In genomic region chr11:25767584-25768333, GRCm38 (mm10) we compare ENCODE assay signal across 19 mouse cellular contexts.
A peak's percentile ranks its signal among the peaks of the same experiment; 100 is the strongest.
DNase-seq lines count a peak whose midpoint lies in the region; ATAC-seq lines count a peak whose summit lies in the region.
"Had no signal": no experiment of that assay in that cellular context is flagged by ENCODE, and none has a peak within 500 bp of the region (broad histone marks: within the 10 kb centered on the region; RNA-seq: fewer than 3 reads in every experiment).

No protein-coding gene starts in this region.

- H3K27me3 ChIP-seq in forebrain, embryonic 14.5 days (replicated peaks; ENCODE audit: control insufficient read depth, insufficient read depth, low read length) = no peaks in the 10 kb centered on the region
- H3K27me3 ChIP-seq in forebrain, embryonic 11.5 days (ENCODE audit: control insufficient read depth, insufficient read depth, low read length) = no peaks in the 10 kb centered on the region
- H3K27me3 ChIP-seq in midbrain, embryonic 11.5 days (ENCODE audit: control insufficient read depth, insufficient read depth, low read length) = no peaks in the 10 kb centered on the region
- 0 out of 2 replicates have a peak, but pooled peaks cover 5% of the 10 kb centered on the region for H3K27me3 ChIP-seq in midbrain, embryonic 10.5 days (ENCODE audit: low read depth, poor library complexity, severe bottlenecking)
- no peaks in the 10 kb centered on the region for H3K27me3 ChIP-seq in forebrain, embryonic 15.5 days
- H3K27me3 ChIP-seq: embryonic facial prominence, embryonic 13.5 days; hindbrain, embryonic 15.5 days had no signal

- no peak overlapping the region for H3K4me3 ChIP-seq in forebrain, embryonic 14.5 days (ENCODE audit: low read depth, low read length)
- H3K4me3 ChIP-seq in forebrain, embryonic 11.5 days (ENCODE audit: low read depth, low read length) = no peak overlapping the region
- H3K4me3 ChIP-seq in midbrain, embryonic 11.5 days (ENCODE audit: low read depth, low read length) = no peak overlapping the region
- no peak overlapping the region for H3K4me3 ChIP-seq in midbrain, embryonic 10.5 days
- no peak overlapping the region for H3K4me3 ChIP-seq in forebrain, embryonic 15.5 days
- H3K4me3 ChIP-seq: embryonic facial prominence, embryonic 13.5 days; gastrocnemius, adult 2 months; hindbrain, embryonic 15.5 days had no signal

- intact Hi-C loops in left cerebral cortex, postnatal 10 days (cut with DNase I) = no loop called here

- peak; percentile 58 for ATAC-seq in forebrain, embryonic 14.5 days
- ATAC-seq in forebrain, embryonic 11.5 days (replicated peaks; ENCODE audit: low FRiP score) = no peak
- ATAC-seq in midbrain, embryonic 11.5 days (ENCODE audit: low FRiP score) = peak; percentile 61
- 0 out of 2 replicates have a peak, but pooled peaks have one; percentile 51 for ATAC-seq in forebrain, embryonic 15.5 days (replicated peaks)
- ATAC-seq: lung, postnatal 0 days had no signal

- no peak overlapping the region for H3K27ac ChIP-seq in forebrain, embryonic 14.5 days (ENCODE audit: low read depth, low read length)
- no peak overlapping the region for H3K27ac ChIP-seq in forebrain, embryonic 11.5 days (ENCODE audit: low read depth, low read length)
- H3K27ac ChIP-seq in midbrain, embryonic 11.5 days (ENCODE audit: low read depth, low read length) = no peak overlapping the region
- H3K27ac ChIP-seq in midbrain, embryonic 10.5 days (replicated peaks) = no peak overlapping the region
- peak overlapping the region; percentile 50 for H3K27ac ChIP-seq in forebrain, embryonic 15.5 days (replicated peaks)
- H3K27ac ChIP-seq: embryonic facial prominence, embryonic 13.5 days; gastrocnemius, adult 2 months; hindbrain, embryonic 15.5 days; kidney, postnatal 0 days had no signal

- DNase-seq in forebrain, embryonic 14.5 days (ENCODE audit: low spot score) = peak; percentile 50
- no peak for DNase-seq in forebrain, embryonic 11.5 days (ENCODE audit: low spot score)
- DNase-seq in midbrain, embryonic 11.5 days (ENCODE audit: low spot score, missing footprints) = no peak
- DNase-seq in midbrain, embryonic 10.5 days (ENCODE audit: low spot score) = no peak
- DNase-seq in ZHBTc4 (ENCODE audit: low read depth, low spot score) = peak; percentile 30
- no peak for DNase-seq in left cerebral cortex, postnatal 10 days (ENCODE audit: extremely low spot score in 1 of 2, low spot score in 2 of 2)
- no peak for DNase-seq in adrenal gland, postnatal 36 days
- DNase-seq: cerebellum, adult 8-10 months; gastrocnemius, adult 2 months; heart, postnatal 10 days; kidney, adult 11 months; left cerebral cortex, postnatal 4 days; liver had no signal

- 15% methylated on average over 5 of the region's 5 CpGs for WGBS in forebrain, embryonic 14.5 days
- 28% methylated on average over 5 of the region's 5 CpGs for WGBS in forebrain, embryonic 11.5 days
- WGBS in midbrain, embryonic 11.5 days = 27% methylated on average over 5 of the region's 5 CpGs
- 31% methylated on average over 5 of the region's 5 CpGs for WGBS in midbrain, embryonic 10.5 days
- WGBS in forebrain, embryonic 15.5 days = 23% methylated on average over 5 of the region's 5 CpGs

- peaks cover 5% of the 10 kb centered on the region for H3K4me1 ChIP-seq in forebrain, embryonic 14.5 days (ENCODE audit: control insufficient read depth, insufficient read depth, low read length)
- H3K4me1 ChIP-seq in forebrain, embryonic 11.5 days (replicated peaks; ENCODE audit: control insufficient read depth, insufficient read depth, low read length) = no peaks in the 10 kb centered on the region
- peaks cover 3% of the 10 kb centered on the region; the same call in 1 of the 2 replicates for H3K4me1 ChIP-seq in midbrain, embryonic 11.5 days (ENCODE audit: control insufficient read depth, insufficient read depth, low read length)
- peaks cover 17% of the 10 kb centered on the region for H3K4me1 ChIP-seq in midbrain, embryonic 10.5 days
- peaks cover 7% of the 10 kb centered on the region for H3K4me1 ChIP-seq in forebrain, embryonic 15.5 days
- H3K4me1 ChIP-seq: hindbrain, embryonic 15.5 days had no signal

- no peak overlapping the region for H3K9ac ChIP-seq in forebrain, embryonic 14.5 days (ENCODE audit: low read length)
- no peak overlapping the region for H3K9ac ChIP-seq in forebrain, embryonic 11.5 days (ENCODE audit: low read length)
- no peak overlapping the region for H3K9ac ChIP-seq in midbrain, embryonic 11.5 days (ENCODE audit: low read length)
- no peak overlapping the region for H3K9ac ChIP-seq in forebrain, embryonic 15.5 days (replicated peaks)
- H3K9ac ChIP-seq: embryonic facial prominence, embryonic 13.5 days; hindbrain, embryonic 15.5 days had no signal

- H3K9me3 ChIP-seq in forebrain, embryonic 14.5 days (replicated peaks; ENCODE audit: control insufficient read depth, low read length) = no peaks in the 10 kb centered on the region
- no peaks in the 10 kb centered on the region for H3K9me3 ChIP-seq in forebrain, embryonic 11.5 days (ENCODE audit: control insufficient read depth, low read length)
- H3K9me3 ChIP-seq in midbrain, embryonic 11.5 days (ENCODE audit: control insufficient read depth, low read length) = no peaks in the 10 kb centered on the region
- H3K9me3 ChIP-seq in midbrain, embryonic 10.5 days (replicated peaks) = no peaks in the 10 kb centered on the region
- H3K9me3 ChIP-seq in forebrain, embryonic 15.5 days = no peaks in the 10 kb centered on the region
- H3K9me3 ChIP-seq: embryonic facial prominence, embryonic 13.5 days; hindbrain, embryonic 15.5 days had no signal

- no peaks in the 10 kb centered on the region for H3K36me3 ChIP-seq in forebrain, embryonic 14.5 days (ENCODE audit: control insufficient read depth, insufficient read depth, low read length)
- no peaks in the 10 kb centered on the region for H3K36me3 ChIP-seq in forebrain, embryonic 11.5 days (ENCODE audit: control insufficient read depth, insufficient read depth, low read length)
- H3K36me3 ChIP-seq in midbrain, embryonic 11.5 days (ENCODE audit: control insufficient read depth, insufficient read depth, low read length) = no peaks in the 10 kb centered on the region
- H3K36me3 ChIP-seq in midbrain, embryonic 10.5 days = no peaks in the 10 kb centered on the region
- no peaks in the 10 kb centered on the region for H3K36me3 ChIP-seq in forebrain, embryonic 15.5 days
- H3K36me3 ChIP-seq: embryonic facial prominence, embryonic 13.5 days; hindbrain, embryonic 15.5 days had no signal

- no peak overlapping the region for H3K4me2 ChIP-seq in forebrain, embryonic 14.5 days (ENCODE audit: low read length)
- no peak overlapping the region for H3K4me2 ChIP-seq in forebrain, embryonic 11.5 days (ENCODE audit: low read depth, low read length, severe bottlenecking)
- no peak overlapping the region for H3K4me2 ChIP-seq in midbrain, embryonic 11.5 days
- no peak overlapping the region for H3K4me2 ChIP-seq in forebrain, embryonic 15.5 days (replicated peaks)
- H3K4me2 ChIP-seq: embryonic facial prominence, embryonic 13.5 days; heart, embryonic 11.5 days; hindbrain, embryonic 15.5 days had no signal

Comparison
In these comparisons a context has a peak if more than half of its experiments do, and no peak if none do; other contexts are left out.
1. DNase-seq: peak in forebrain, embryonic 14.5 days (single experiment) and ZHBTc4 (single experiment); none in forebrain, embryonic 11.5 days (single experiment), midbrain, embryonic 11.5 days (single experiment), midbrain, embryonic 10.5 days (single experiment), left cerebral cortex, postnatal 10 days (0 of 2) and adrenal gland, postnatal 36 days (0 of 2).